In genomic region chr8:95392604-95393003, GRCm38 (mm10) we compare ENCODE assay signal across 10 mouse cellular contexts. TPM values are rescaled to one million over a fixed set of nuclear protein-coding genes. Genes with fewer than 3 reads are reported as not detected.
DNase-seq lines count a peak whose midpoint lies in the region; ATAC-seq lines count a peak whose summit lies in the region.
"Had no signal": no experiment of that assay in that cellular context is flagged by ENCODE, and none has a peak within 500 bp of the region (broad histone marks: within the 10 kb centered on the region; RNA-seq: fewer than 3 reads in every experiment).

No protein-coding gene starts in this region.

- H3K9me3 ChIP-seq in midbrain, embryonic 10.5 days (replicated peaks) = no peaks in the 10 kb centered on the region
- no peaks in the 10 kb centered on the region for H3K9me3 ChIP-seq in midbrain, embryonic 16.5 days (replicated peaks; ENCODE audit: control insufficient read depth, low read length, poor library complexity, severe bottlenecking)
- no peaks in the 10 kb centered on the region for H3K9me3 ChIP-seq in heart, embryonic 14.5 days (ENCODE audit: control insufficient read depth, low read length)
- no peaks in the 10 kb centered on the region for H3K9me3 ChIP-seq in kidney, embryonic 15.5 days (replicated peaks)
- no peaks in the 10 kb centered on the region for H3K9me3 ChIP-seq in stomach, embryonic 15.5 days
- H3K9me3 ChIP-seq: forebrain, embryonic 13.5 days had no signal

- peak overlapping the region; percentile 57 for H3K27ac ChIP-seq in midbrain, embryonic 10.5 days (replicated peaks)
- H3K27ac ChIP-seq in midbrain, embryonic 16.5 days (ENCODE audit: low read length) = no peak overlapping the region
- peak overlapping the region; percentile 20 to 76; a peak in 3 of 4 replicates for H3K27ac ChIP-seq in heart, embryonic 14.5 days (replicated peaks in 1 of 2; ENCODE audit: control insufficient read depth in 1 of 2, insufficient read depth in 1 of 2, low read depth in 2 of 2, low read length in 2 of 2)
- H3K27ac ChIP-seq in kidney, embryonic 15.5 days = peak overlapping the region; percentile 73
- H3K27ac ChIP-seq in stomach, embryonic 15.5 days = peak overlapping the region; percentile 59
- H3K27ac ChIP-seq: forebrain, embryonic 13.5 days; left cerebral cortex, adult 2 months had no signal

- peaks cover 24% of the 10 kb centered on the region for H3K4me1 ChIP-seq in midbrain, embryonic 10.5 days
- H3K4me1 ChIP-seq in midbrain, embryonic 16.5 days (ENCODE audit: control insufficient read depth, insufficient read depth, low read length) = no peaks in the 10 kb centered on the region
- peaks cover 37 to 39% of the 10 kb centered on the region in 2 experiments for H3K4me1 ChIP-seq in heart, embryonic 14.5 days (ENCODE audit: control insufficient read depth in 2 of 2, insufficient read depth in 2 of 2, low read length in 2 of 2)
- H3K4me1 ChIP-seq in kidney, embryonic 15.5 days = peaks cover 34% of the 10 kb centered on the region
- peaks cover 13% of the 10 kb centered on the region; the same call in 1 of the 2 replicates for H3K4me1 ChIP-seq in stomach, embryonic 15.5 days

- ATAC-seq in midbrain, embryonic 16.5 days = no peak
- ATAC-seq in heart, embryonic 14.5 days (ENCODE audit: insufficient number of reproducible peaks, insufficient read depth, low FRiP score, low read depth) = peak; percentile 55
- ATAC-seq in kidney, embryonic 15.5 days (replicated peaks; ENCODE audit: low FRiP score) = peak; percentile 44
- ATAC-seq in stomach, embryonic 15.5 days (ENCODE audit: insufficient read depth, low FRiP score, low read depth) = peak; percentile 9; the same call in 1 of the 2 replicates
- ATAC-seq: forebrain, embryonic 13.5 days had no signal

- 81% methylated on average over 5 of the region's 5 CpGs for WGBS in midbrain, embryonic 10.5 days
- 81% methylated on average over 5 of the region's 5 CpGs for WGBS in midbrain, embryonic 16.5 days
- 54% methylated on average over 5 of the region's 5 CpGs for WGBS in heart, embryonic 14.5 days
- WGBS in kidney, embryonic 15.5 days = 78% methylated on average over 5 of the region's 5 CpGs
- 69% methylated on average over 5 of the region's 5 CpGs for WGBS in stomach, embryonic 15.5 days

- no peak overlapping the region for H3K4me3 ChIP-seq in midbrain, embryonic 10.5 days
- H3K4me3 ChIP-seq in midbrain, embryonic 16.5 days (ENCODE audit: low read depth, low read length) = no peak overlapping the region
- no peak overlapping the region for H3K4me3 ChIP-seq in heart, embryonic 14.5 days (ENCODE audit: control insufficient read depth in 1 of 2, insufficient read depth in 1 of 2, low read depth in 1 of 2, low read length in 2 of 2)
- no peak overlapping the region for H3K4me3 ChIP-seq in kidney, embryonic 15.5 days (replicated peaks)
- no peak overlapping the region for H3K4me3 ChIP-seq in stomach, embryonic 15.5 days (replicated peaks)
- H3K4me3 ChIP-seq: forebrain, embryonic 13.5 days; left cerebral cortex, adult 2 months had no signal

- no peaks in the 10 kb centered on the region for H3K27me3 ChIP-seq in midbrain, embryonic 10.5 days (ENCODE audit: low read depth, poor library complexity, severe bottlenecking)
- H3K27me3 ChIP-seq in midbrain, embryonic 16.5 days (ENCODE audit: control insufficient read depth, insufficient read depth, low read depth, low read length) = no peaks in the 10 kb centered on the region
- no peaks in the 10 kb centered on the region for H3K27me3 ChIP-seq in heart, embryonic 14.5 days (ENCODE audit: control insufficient read depth, insufficient read depth, low read length)
- H3K27me3 ChIP-seq in kidney, embryonic 15.5 days = no peaks in the 10 kb centered on the region
- no peaks in the 10 kb centered on the region for H3K27me3 ChIP-seq in stomach, embryonic 15.5 days (replicated peaks)
- H3K27me3 ChIP-seq: forebrain, embryonic 13.5 days had no signal

- no peak overlapping the region for H3K4me2 ChIP-seq in midbrain, embryonic 16.5 days (ENCODE audit: low read length)
- H3K4me2 ChIP-seq in heart, embryonic 14.5 days (ENCODE audit: low read length) = no peak overlapping the region
- H3K4me2 ChIP-seq in kidney, embryonic 15.5 days = no peak overlapping the region
- H3K4me2 ChIP-seq in stomach, embryonic 15.5 days = no peak overlapping the region
- H3K4me2 ChIP-seq: forebrain, embryonic 13.5 days had no signal

- DNase-seq in midbrain, embryonic 10.5 days (ENCODE audit: low spot score) = no peak
- no peak for DNase-seq in natural killer cell, adult 2 months (ENCODE audit: low spot score in 2 of 2)
- no peak for DNase-seq in Muller cell, postnatal 12 days (ENCODE audit: inconsistent ontology term)
- no peak for DNase-seq in thymus, postnatal 14 days

- H3K9ac ChIP-seq in midbrain, embryonic 16.5 days (ENCODE audit: low read depth, low read length) = no peak overlapping the region
- H3K9ac ChIP-seq in heart, embryonic 14.5 days (ENCODE audit: low read length) = peak overlapping the region; percentile 16; the same call in 1 of the 2 replicates
- H3K9ac ChIP-seq in kidney, embryonic 15.5 days = no peak overlapping the region
- H3K9ac ChIP-seq in stomach, embryonic 15.5 days = no peak overlapping the region
- H3K9ac ChIP-seq: forebrain, embryonic 13.5 days had no signal

- no peaks in the 10 kb centered on the region for H3K36me3 ChIP-seq in midbrain, embryonic 10.5 days
- no peaks in the 10 kb centered on the region for H3K36me3 ChIP-seq in midbrain, embryonic 16.5 days (ENCODE audit: control insufficient read depth, insufficient read depth, low read length)
- H3K36me3 ChIP-seq in heart, embryonic 14.5 days (ENCODE audit: control insufficient read depth, insufficient read depth, low read length) = no peaks in the 10 kb centered on the region
- no peaks in the 10 kb centered on the region for H3K36me3 ChIP-seq in kidney, embryonic 15.5 days
- no peaks in the 10 kb centered on the region for H3K36me3 ChIP-seq in stomach, embryonic 15.5 days

RNA-seq across cellular contexts. Expression of gene Mmp15, which starts 40.5 kb away (rescaled TPM):
- polyA plus RNA-seq in midbrain, embryonic 10.5 days (2016; fragmentation: Nextera tagmentation; extraction: Ambion mirVana) = 12.8 and 14.8 TPM in 2 replicates
- 14.1 and 14.4 TPM in 2 replicates for polyA plus RNA-seq in midbrain, embryonic 16.5 days (2015; fragmentation: Nextera tagmentation; extraction: Ambion mirVana)
- polyA plus RNA-seq in heart, embryonic 14.5 days (2014; fragmentation: Nextera tagmentation; extraction: Ambion mirVana) = 49.7 and 58.5 TPM in 2 replicates
- 10.0 and 12.3 TPM in 2 replicates for polyA plus RNA-seq in kidney, embryonic 15.5 days (2015; fragmentation: Nextera tagmentation; extraction: Ambion mirVana)
- 17.0 and 20.0 TPM in 2 replicates for polyA plus RNA-seq in stomach, embryonic 15.5 days (2015; fragmentation: Nextera tagmentation; extraction: Ambion mirVana)

RNA-seq across cellular contexts. Expression of gene Cfap20, which starts 42.1 kb away (rescaled TPM):
- polyA plus RNA-seq in midbrain, embryonic 10.5 days (2016; fragmentation: Nextera tagmentation; extraction: Ambion mirVana) = 145 and 150 TPM in 2 replicates
- 122 and 128 TPM in 2 replicates for polyA plus RNA-seq in midbrain, embryonic 16.5 days (2015; fragmentation: Nextera tagmentation; extraction: Ambion mirVana)
- polyA plus RNA-seq in heart, embryonic 14.5 days (2014; fragmentation: Nextera tagmentation; extraction: Ambion mirVana) = 184 and 195 TPM in 2 replicates
- 138 and 139 TPM in 2 replicates for polyA plus RNA-seq in kidney, embryonic 15.5 days (2015; fragmentation: Nextera tagmentation; extraction: Ambion mirVana)
- polyA plus RNA-seq in stomach, embryonic 15.5 days (2015; fragmentation: Nextera tagmentation; extraction: Ambion mirVana) = 134 and 140 TPM in 2 replicates
